Mouse (Mus musculus): Measurements from ENCODE around the gene Olfr907.

The Olfr907 gene

GRCm38 (mm10) chr9:38495501-38495900, at the start of gene Olfr907:
Olfr907 (plus strand) TSS chr9:38495801.
- DNase-seq, result no peak

GRCm38 (mm10) chr9:38447352-38447751, 48.2 kb upstream of the Olfr907 start, which contains the start of gene Olfr902:
Olfr902 (plus strand) TSS chr9:38447652.
- no peak for DNase-seq

- no peak for DNase-seq
Observed at GRCm38 (mm10) chr9:38462844-38463243, 32.8 kb upstream of the Olfr907 start, which contains the start of gene Olfr904. Olfr904 (plus strand) TSS chr9:38463144.

GRCm38 (mm10) chr9:38470807-38471206, 24.8 kb upstream of the Olfr907 start, which contains the start of gene Olfr905:
Olfr905 (plus strand) TSS chr9:38471107.
- DNase-seq, result no peak

GRCm38 (mm10) chr9:38486785-38487184, 8.8 kb upstream of the Olfr907 start, which contains the start of gene Olfr906:
Olfr906 (plus strand) TSS chr9:38487085.
- DNase-seq, result no peak

GRCm38 (mm10) chr9:38512353-38512752, 16.8 kb downstream of the Olfr907 start:
- no peak for DNase-seq

GRCm38 (mm10) chr9:38521280-38521679, 25.7 kb downstream of the Olfr907 start, which contains the start of gene Olfr911-ps1:
Olfr911-ps1 (plus strand) TSS chr9:38521580.
- DNase-seq, result no peak

- no peak for DNase-seq
Observed at GRCm38 (mm10) chr9:38537549-38537948, 41.9 kb downstream of the Olfr907 start, which contains the start of gene Olfr910. Olfr910 (plus strand) TSS chr9:38537849.

All from embryo, embryonic 11 days (tissue).